Mouse (Mus musculus) liver, postnatal 0 days (tissue): ENCODE measurements around the gene Lmna.

ENCODE experiments used
- CTCF ChIP-seq: sonication (generic); IDR thresholded peaks from 2 replicates; pipeline ENCODE4 v1.5.1; 2016; ENCODE audit warnings: antibody characterized with exemption, low read depth
- EP300 ChIP-seq: IDR thresholded peaks from 2 replicates; pipeline ENCODE4 v1.6.1; 2016; ENCODE audit warnings: antibody characterized with exemption, low read depth, mild to moderate bottlenecking

DNA sequence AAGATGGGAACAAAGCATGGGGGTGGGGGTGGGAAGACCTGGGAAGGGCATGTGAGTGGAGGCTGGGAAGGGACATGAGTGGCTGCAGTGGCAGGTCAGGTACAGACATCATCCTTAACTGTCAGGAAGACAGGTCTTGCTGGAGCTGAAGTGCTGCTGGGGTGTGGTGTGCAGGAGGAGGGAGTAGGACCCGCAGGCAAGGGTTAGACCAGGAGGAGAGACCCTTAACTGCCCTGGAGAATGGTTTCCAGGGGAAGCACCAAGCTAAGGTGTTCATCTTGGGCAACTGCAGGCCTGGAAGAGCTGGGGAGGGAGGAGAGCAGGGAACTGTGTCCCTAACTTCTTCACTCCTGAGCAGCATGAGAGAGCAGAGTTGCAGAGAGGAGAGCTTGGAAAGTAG is 22.4 kb downstream of the Lmna start:
- TF ChIP-seq CTCF = no peak
- TF ChIP-seq EP300 = no peak
